Mouse (Mus musculus) duodenum, adult 2 months (tissue): ENCODE results near the gene Zfp945. TPM values are rescaled to one million over a fixed set of nuclear protein-coding genes. Genes with fewer than 3 reads are reported as not detected.

Experiments used
- polyA plus RNA-seq: library from polyadenylated mRNA; depleted of rRNA; stranded (reverse); fragments of >200 nt; gene quantifications from 2 replicates; pipeline ENCODE4 v1.2.3, GENCODE M21; 2012; ENCODE audit warnings: low replicate concordance; rRNA removed

The Zfp945 gene
- 0.27 and 0.37 TPM in 2 replicates for polyA plus RNA-seq

GRCm38 (mm10) chr17:22866845-22867481 lies at the start of gene Zfp945:
TSS of gene Zfp945 (minus strand) at chr17:22867134.

Other genes starting within 250 kb of the Zfp945 start
- not detected in 2 replicates for gene Vmn2r113, start 75.8 kb upstream of the Zfp945 start, polyA plus RNA-seq
- gene Vmn2r-ps130, start 194.0 kb upstream of the Zfp945 start, polyA plus RNA-seq: not detected in 2 replicates